Mouse (Mus musculus): ENCODE measurements around the gene Gm20716. TPM values are rescaled to one million over a fixed set of nuclear protein-coding genes. Genes with fewer than 3 reads are reported as not detected.

Gm20716 gene
- polyA plus RNA-seq, 1 experiment from 2014 or later = 18.2 TPM

- Histone ChIP-seq H3K4me2 (no peak overlapping the region), H3K9ac (no peak overlapping the region), H3K36me3 (peaks cover 3% of the 10 kb centered on the region; the same call in 1 of the 2 replicates), H3K27me3 (replicated peaks) (no peaks in the 10 kb centered on the region), H3K4me1 (peaks cover 22% of the 10 kb centered on the region; the same call in 1 of the 2 replicates), H3K4me3 (replicated peaks) (no peak overlapping the region), H3K27ac (no peak overlapping the region), H3K9me3 (no peaks in the 10 kb centered on the region)
- no peak for ATAC-seq (ENCODE audit: insufficient read depth, low FRiP score, low read depth)
- 45% methylated on average over 2 of the region's 2 CpGs for WGBS
Measured at GRCm38 (mm10) chr2:168193685-168194084, 36.5 kb downstream of the Gm20716 start.

- H3K4me1 ChIP-seq = peaks cover 15% of the 10 kb centered on the region; the same call in 1 of the 2 replicates
- WGBS = 84% methylated on average over 2 of the region's 2 CpGs
- H3K27ac ChIP-seq = no peak overlapping the region
- H3K4me2 ChIP-seq = no peak overlapping the region
- no peak overlapping the region for H3K4me3 ChIP-seq (replicated peaks)
- no peaks in the 10 kb centered on the region for H3K9me3 ChIP-seq
- H3K27me3 ChIP-seq (replicated peaks) = no peaks in the 10 kb centered on the region
- peaks cover 22% of the 10 kb centered on the region for H3K36me3 ChIP-seq
- no peak overlapping the region for H3K9ac ChIP-seq
- ATAC-seq (ENCODE audit: insufficient read depth, low FRiP score, low read depth) = no peak
Measured at GRCm38 (mm10) chr2:168191856-168192255, 38.3 kb downstream of the Gm20716 start.

GRCm38 (mm10) chr2:168175946-168176345 lies 54.2 kb downstream of the Gm20716 start:
- no peaks in the 10 kb centered on the region for H3K9me3 ChIP-seq
- H3K36me3 ChIP-seq = peaks cover 19% of the 10 kb centered on the region
- no peak overlapping the region for H3K4me2 ChIP-seq
- 50% methylated on average over 7 of the region's 7 CpGs for WGBS
- H3K27me3 ChIP-seq (replicated peaks) = no peaks in the 10 kb centered on the region
- H3K4me1 ChIP-seq = no peaks in the 10 kb centered on the region
- H3K9ac ChIP-seq = no peak overlapping the region
- ATAC-seq (ENCODE audit: insufficient read depth, low FRiP score, low read depth) = no peak
- no peak overlapping the region for H3K4me3 ChIP-seq (replicated peaks)
- no peak overlapping the region for H3K27ac ChIP-seq

- WGBS = 15% methylated on average over 13 of the region's 13 CpGs
- H3K27ac ChIP-seq = peak overlapping the region; percentile 68
- H3K27me3 ChIP-seq (replicated peaks) = no peaks in the 10 kb centered on the region
- no peaks in the 10 kb centered on the region for H3K9me3 ChIP-seq
- H3K4me1 ChIP-seq = peaks cover 37% of the 10 kb centered on the region
- H3K4me3 ChIP-seq (replicated peaks) = peak overlapping the region; percentile 29
- H3K9ac ChIP-seq = no peak overlapping the region
- H3K36me3 ChIP-seq = peaks cover 8% of the 10 kb centered on the region
- ATAC-seq (ENCODE audit: insufficient read depth, low FRiP score, low read depth) = peak; percentile 88
- H3K4me2 ChIP-seq = peak overlapping the region; percentile 47
Measured at GRCm38 (mm10) chr2:168170167-168170685, 59.9 kb downstream of the Gm20716 start.

- Histone ChIP-seq H3K4me3 (replicated peaks) (peak overlapping the region; percentile 29), H3K9me3 (no peaks in the 10 kb centered on the region), H3K27me3 (replicated peaks) (no peaks in the 10 kb centered on the region), H3K9ac (no peak overlapping the region), H3K36me3 (peaks cover 4% of the 10 kb centered on the region), H3K4me2 (peak overlapping the region; percentile 47), H3K27ac (peak overlapping the region; percentile 68), H3K4me1 (peaks cover 37% of the 10 kb centered on the region)
- peak; percentile 1; the same call in 1 of the 2 replicates for ATAC-seq (ENCODE audit: insufficient read depth, low FRiP score, low read depth)
- WGBS = 5% methylated on average over 9 of the region's 9 CpGs
Measured at GRCm38 (mm10) chr2:168169800-168170113, 60.4 kb downstream of the Gm20716 start.

GRCm38 (mm10) chr2:168168892-168169799 lies 61.0 kb downstream of the Gm20716 start:
- Histone ChIP-seq H3K27ac (peak overlapping the region; percentile 68), H3K4me1 (peaks cover 37% of the 10 kb centered on the region), H3K9ac (no peak overlapping the region), H3K36me3 (peaks cover 4% of the 10 kb centered on the region), H3K4me3 (replicated peaks) (no peak overlapping the region), H3K4me2 (peak overlapping the region; percentile 47), H3K27me3 (replicated peaks) (no peaks in the 10 kb centered on the region), H3K9me3 (no peaks in the 10 kb centered on the region)
- WGBS = 38% methylated on average over 9 of the region's 9 CpGs
- peak; percentile 29 for ATAC-seq (ENCODE audit: insufficient read depth, low FRiP score, low read depth)

- Histone ChIP-seq H3K4me3 (replicated peaks) (no peak overlapping the region), H3K9me3 (no peaks in the 10 kb centered on the region), H3K27me3 (replicated peaks) (no peaks in the 10 kb centered on the region), H3K4me1 (peaks cover 37% of the 10 kb centered on the region), H3K27ac (peak overlapping the region; percentile 68; the same call in 1 of the 2 replicates), H3K4me2 (no peak overlapping the region), H3K9ac (no peak overlapping the region), H3K36me3 (no peaks in the 10 kb centered on the region; the same call in 1 of the 2 replicates)
- no peak for ATAC-seq (ENCODE audit: insufficient read depth, low FRiP score, low read depth)
- WGBS = 58% methylated on average over 3 of the region's 3 CpGs
Measured at GRCm38 (mm10) chr2:168167781-168168180, 62.4 kb downstream of the Gm20716 start.

GRCm38 (mm10) chr2:168166750-168167460 lies 63.3 kb downstream of the Gm20716 start:
- no peak for ATAC-seq (ENCODE audit: insufficient read depth, low FRiP score, low read depth)
- Histone ChIP-seq H3K9me3 (no peaks in the 10 kb centered on the region), H3K9ac (no peak overlapping the region), H3K4me3 (replicated peaks) (no peak overlapping the region), H3K4me2 (no peak overlapping the region), H3K4me1 (peaks cover 40% of the 10 kb centered on the region), H3K36me3 (no peaks in the 10 kb centered on the region), H3K27me3 (replicated peaks) (no peaks in the 10 kb centered on the region), H3K27ac (0 out of 2 replicates have a peak overlapping the region, but pooled peaks have one; percentile 2)
- 38% methylated on average over 21 of the region's 21 CpGs for WGBS

GRCm38 (mm10) chr2:168161978-168162377 lies 68.2 kb downstream of the Gm20716 start:
- no peak for ATAC-seq (ENCODE audit: insufficient read depth, low FRiP score, low read depth)
- no peaks in the 10 kb centered on the region for H3K36me3 ChIP-seq
- H3K4me2 ChIP-seq = peak overlapping the region; percentile 59
- no peak overlapping the region for H3K9ac ChIP-seq
- peak overlapping the region; percentile 27 for H3K4me3 ChIP-seq (replicated peaks)
- WGBS = 15% methylated on average over 14 of the region's 14 CpGs
- H3K9me3 ChIP-seq = no peaks in the 10 kb centered on the region
- no peaks in the 10 kb centered on the region for H3K27me3 ChIP-seq (replicated peaks)
- no peak overlapping the region for H3K27ac ChIP-seq
- peaks cover 26% of the 10 kb centered on the region for H3K4me1 ChIP-seq

- Histone ChIP-seq H3K9me3 (no peaks in the 10 kb centered on the region), H3K27me3 (replicated peaks) (no peaks in the 10 kb centered on the region), H3K4me3 (replicated peaks) (peak overlapping the region; percentile 27), H3K4me2 (peak overlapping the region; percentile 59), H3K4me1 (peaks cover 22% of the 10 kb centered on the region), H3K27ac (no peak overlapping the region), H3K36me3 (no peaks in the 10 kb centered on the region), H3K9ac (no peak overlapping the region)
- WGBS = 4% methylated on average over 11 of the region's 11 CpGs
- no peak for ATAC-seq (ENCODE audit: insufficient read depth, low FRiP score, low read depth)
Measured at GRCm38 (mm10) chr2:168161514-168161971, 68.6 kb downstream of the Gm20716 start.

GRCm38 (mm10) chr2:168160370-168160930 lies 69.7 kb downstream of the Gm20716 start:
- no peak for ATAC-seq (ENCODE audit: insufficient read depth, low FRiP score, low read depth)
- 79% methylated on average over 9 of the region's 9 CpGs for WGBS

More at GRCm38 (mm10) chr2:168160370-168160930, 69.7 kb downstream of the Gm20716 start:
- no peaks in the 10 kb centered on the region for H3K27me3 ChIP-seq (replicated peaks)
- no peak overlapping the region for H3K4me2 ChIP-seq
- no peak overlapping the region for H3K9ac ChIP-seq
- no peaks in the 10 kb centered on the region for H3K36me3 ChIP-seq
- peaks cover 22% of the 10 kb centered on the region for H3K4me1 ChIP-seq
- no peak overlapping the region for H3K27ac ChIP-seq
- no peaks in the 10 kb centered on the region for H3K9me3 ChIP-seq
- H3K4me3 ChIP-seq (replicated peaks) = no peak overlapping the region
